Mouse (Mus musculus): ENCODE measurements around the gene Hunk.

The Hunk gene

GRCm38 (mm10) chr16:90394761-90395160, 8.9 kb downstream of the Hunk start:
- no peak for DNase-seq (ENCODE audit: low spot score in 2 of 2)

GRCm38 (mm10) chr16:90395996-90396556, 10.3 kb downstream of the Hunk start:
- no peak for DNase-seq (ENCODE audit: low spot score in 2 of 2)

GRCm38 (mm10) chr16:90396882-90397281, 11.1 kb downstream of the Hunk start:
- DNase-seq (ENCODE audit: low spot score in 2 of 2), result no peak

GRCm38 (mm10) chr16:90400314-90400713, 14.5 kb downstream of the Hunk start:
- no peak for DNase-seq (ENCODE audit: low spot score in 2 of 2)

- no peak for DNase-seq (ENCODE audit: low spot score in 2 of 2)
These were observed 15.3 kb downstream of the Hunk start for GRCm38 (mm10) chr16:90400906-90401666.

GRCm38 (mm10) chr16:90402292-90402691, 16.5 kb downstream of the Hunk start:
- DNase-seq (ENCODE audit: low spot score in 2 of 2), result no peak

- DNase-seq (ENCODE audit: low spot score in 2 of 2), result no peak
These were observed 19.4 kb downstream of the Hunk start for GRCm38 (mm10) chr16:90405195-90405594.

GRCm38 (mm10) chr16:90405599-90405998, 19.8 kb downstream of the Hunk start:
- DNase-seq (ENCODE audit: low spot score in 2 of 2), result no peak

GRCm38 (mm10) chr16:90407541-90408289, 21.9 kb downstream of the Hunk start:
- DNase-seq (ENCODE audit: low spot score in 2 of 2), result no peak

GRCm38 (mm10) chr16:90412096-90413082, 26.6 kb downstream of the Hunk start:
- no peak for DNase-seq (ENCODE audit: low spot score in 2 of 2)

- DNase-seq (ENCODE audit: low spot score in 2 of 2), result no peak
These were observed 30.8 kb downstream of the Hunk start for GRCm38 (mm10) chr16:90416621-90417020.

GRCm38 (mm10) chr16:90418661-90419060, 32.8 kb downstream of the Hunk start:
- no peak for DNase-seq (ENCODE audit: low spot score in 2 of 2)

GRCm38 (mm10) chr16:90421145-90421544, 35.3 kb downstream of the Hunk start:
- DNase-seq (ENCODE audit: low spot score in 2 of 2), result no peak

- DNase-seq (ENCODE audit: low spot score in 2 of 2), result no peak
These were observed 35.7 kb downstream of the Hunk start for GRCm38 (mm10) chr16:90421551-90421950.

- no peak for DNase-seq (ENCODE audit: low spot score in 2 of 2)
These were observed 36.3 kb downstream of the Hunk start for GRCm38 (mm10) chr16:90422108-90422529.

- no peak for DNase-seq (ENCODE audit: low spot score in 2 of 2)
These were observed 38.1 kb downstream of the Hunk start for GRCm38 (mm10) chr16:90423898-90424297.

- no peak for DNase-seq (ENCODE audit: low spot score in 2 of 2)
These were observed 38.6 kb downstream of the Hunk start for GRCm38 (mm10) chr16:90424391-90424790.

- DNase-seq (ENCODE audit: low spot score in 2 of 2), result no peak
These were observed 40.4 kb downstream of the Hunk start for GRCm38 (mm10) chr16:90426234-90426633.

- DNase-seq (ENCODE audit: low spot score in 2 of 2), result no peak
These were observed 42.2 kb downstream of the Hunk start for GRCm38 (mm10) chr16:90427838-90428630.

- no peak for DNase-seq (ENCODE audit: low spot score in 2 of 2)
These were observed 47.7 kb downstream of the Hunk start for GRCm38 (mm10) chr16:90433551-90433950.

GRCm38 (mm10) chr16:90435231-90435630, 49.4 kb downstream of the Hunk start:
- DNase-seq (ENCODE audit: low spot score in 2 of 2), result no peak
